ENCODE assay signal across 8 mouse cellular contexts in the genomic region with DNA sequence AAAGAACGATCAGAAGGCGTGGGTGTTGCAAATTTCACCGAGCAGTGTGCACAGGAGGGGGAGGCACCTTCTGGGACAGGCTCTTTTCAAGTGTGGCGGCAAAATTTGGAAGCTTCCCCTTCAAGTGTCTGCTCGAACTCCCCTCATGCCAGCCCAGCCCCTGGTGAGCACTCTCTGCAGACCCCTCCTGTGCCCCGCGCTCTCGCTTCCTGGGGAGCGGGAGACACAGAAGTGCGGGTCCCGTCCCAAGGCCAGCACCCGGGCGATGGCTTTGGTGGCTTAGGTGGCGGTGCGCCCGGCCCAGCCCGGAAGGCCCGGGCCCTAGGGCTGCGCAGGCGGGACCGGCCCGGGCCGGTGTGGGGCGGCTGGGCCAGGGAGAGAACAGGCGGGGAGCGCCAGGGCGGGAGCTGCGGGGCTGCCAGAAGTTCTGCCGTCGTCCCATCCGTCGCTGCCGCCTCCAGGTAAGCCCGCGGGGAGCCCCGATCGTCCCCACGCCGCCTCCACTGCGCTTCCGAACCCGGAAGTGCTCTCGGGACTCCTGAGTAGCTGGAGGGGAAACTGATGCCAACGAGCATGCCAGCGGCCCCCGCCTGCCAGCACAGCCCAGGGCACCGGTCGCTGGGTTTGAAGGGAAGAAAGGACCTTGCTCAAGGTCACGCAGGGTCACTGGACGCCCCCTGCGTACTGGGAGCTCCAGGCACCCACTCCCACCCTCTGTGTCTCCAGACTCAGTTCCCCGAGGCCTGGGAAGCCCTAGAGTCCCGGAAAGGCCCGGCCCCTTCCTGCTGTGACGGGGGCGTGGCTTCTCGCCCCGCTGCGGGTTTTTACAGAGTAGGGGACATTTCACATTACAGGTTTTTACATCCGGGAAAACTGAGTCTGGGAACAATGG. TPM values are rescaled to one million over a fixed set of nuclear protein-coding genes. Genes with fewer than 3 reads are reported as not detected.
A peak's percentile ranks its signal among the peaks of the same experiment; 100 is the strongest.
DNase-seq lines count a peak whose midpoint lies in the region; ATAC-seq lines count a peak whose summit lies in the region.

Gene Tmco4 (plus strand): TSS at position 62 of the 892 bp plus-strand sequence.

- H3K4me1 ChIP-seq in heart, embryonic 12.5 days (replicated peaks): peaks cover 26% of the 10 kb centered on the region
- peaks cover 42% of the 10 kb centered on the region for H3K4me1 ChIP-seq in kidney, embryonic 15.5 days
- peaks cover 34% of the 10 kb centered on the region for H3K4me1 ChIP-seq in liver, embryonic 12.5 days
- peaks cover 13% of the 10 kb centered on the region; the same call in 1 of the 2 replicates for H3K4me1 ChIP-seq in stomach, embryonic 14.5 days (ENCODE audit: control insufficient read depth, insufficient read depth, low read length)

- peak within 1 kb of the TSS; percentile 93 for H3K27ac ChIP-seq in heart, embryonic 12.5 days (ENCODE audit: poor library complexity, severe bottlenecking)
- H3K27ac ChIP-seq in kidney, embryonic 15.5 days: peak within 1 kb of the TSS; percentile 86
- peak within 1 kb of the TSS; percentile 83 for H3K27ac ChIP-seq in liver, embryonic 12.5 days
- H3K27ac ChIP-seq in stomach, embryonic 14.5 days (ENCODE audit: low read length): peak within 1 kb of the TSS; percentile 91

- peak within 1 kb of the TSS; percentile 62 for H3K4me3 ChIP-seq in heart, embryonic 12.5 days
- peak within 1 kb of the TSS; percentile 57 for H3K4me3 ChIP-seq in kidney, embryonic 15.5 days (replicated peaks)
- H3K4me3 ChIP-seq in liver, embryonic 12.5 days: peak within 1 kb of the TSS; percentile 74
- H3K4me3 ChIP-seq in stomach, embryonic 14.5 days (ENCODE audit: low read depth, low read length): peak within 1 kb of the TSS; percentile 68

- under 1% methylated on average over 56 of the region's 60 CpGs for WGBS in heart, embryonic 12.5 days
- under 1% methylated on average over 57 of the region's 60 CpGs for WGBS in kidney, embryonic 15.5 days
- WGBS in liver, embryonic 12.5 days (ENCODE audit: insufficient replicate concordance): under 1% methylated on average over 58 of the region's 60 CpGs
- WGBS in stomach, embryonic 14.5 days: under 1% methylated on average over 60 of the region's 60 CpGs

- peak within 1 kb of the TSS; percentile 91 for H3K4me2 ChIP-seq in heart, embryonic 12.5 days
- H3K4me2 ChIP-seq in kidney, embryonic 15.5 days: peak within 1 kb of the TSS; percentile 91
- peak within 1 kb of the TSS; percentile 93 for H3K4me2 ChIP-seq in liver, embryonic 12.5 days
- H3K4me2 ChIP-seq in stomach, embryonic 14.5 days (replicated peaks; ENCODE audit: low read depth, low read length): peak within 1 kb of the TSS; percentile 90

- H3K9ac ChIP-seq in heart, embryonic 12.5 days: peak within 1 kb of the TSS; percentile 90
- H3K9ac ChIP-seq in kidney, embryonic 15.5 days: peak within 1 kb of the TSS; percentile 76
- peak within 1 kb of the TSS; percentile 88 for H3K9ac ChIP-seq in liver, embryonic 12.5 days
- H3K9ac ChIP-seq in stomach, embryonic 14.5 days (replicated peaks; ENCODE audit: low read depth, low read length): peak within 1 kb of the TSS; percentile 88

- DNase-seq in CD4-positive helper T cell, adult 2 months (ENCODE audit: low read depth, low spot score): peak; percentile 92
- peak; percentile 78 for DNase-seq in adrenal gland, postnatal 25 days

- peak; percentile 73 for ATAC-seq in erythroblast, adult 5-6 weeks (replicated peaks; ENCODE audit: low FRiP score, poor library complexity, severe bottlenecking)
- ATAC-seq in heart, embryonic 12.5 days (ENCODE audit: insufficient number of reproducible peaks, low FRiP score): peak; percentile 84
- peak; percentile 79 for ATAC-seq in kidney, embryonic 15.5 days (replicated peaks; ENCODE audit: low FRiP score)
- peak; percentile 80 for ATAC-seq in liver, embryonic 12.5 days
- ATAC-seq in monocyte, adult 5-6 weeks (replicated peaks; ENCODE audit: insufficient number of reproducible peaks, low FRiP score, low TSS enrichment, poor library complexity, severe bottlenecking): peak; percentile 91
- ATAC-seq in stomach, embryonic 14.5 days (ENCODE audit: insufficient number of reproducible peaks, insufficient read depth, low FRiP score, low read depth): peak; percentile 72; the same call in 1 of the 2 replicates

- no peaks in the 10 kb centered on the region for H3K9me3 ChIP-seq in heart, embryonic 12.5 days (replicated peaks)
- no peaks in the 10 kb centered on the region for H3K9me3 ChIP-seq in kidney, embryonic 15.5 days (replicated peaks)
- no peaks in the 10 kb centered on the region for H3K9me3 ChIP-seq in liver, embryonic 12.5 days (replicated peaks)
- no peaks in the 10 kb centered on the region for H3K9me3 ChIP-seq in stomach, embryonic 14.5 days (ENCODE audit: control insufficient read depth, low read depth, low read length)

- H3K36me3 ChIP-seq in heart, embryonic 12.5 days: no peaks in the 10 kb centered on the region
- no peaks in the 10 kb centered on the region for H3K36me3 ChIP-seq in kidney, embryonic 15.5 days
- H3K36me3 ChIP-seq in liver, embryonic 12.5 days: no peaks in the 10 kb centered on the region
- no peaks in the 10 kb centered on the region for H3K36me3 ChIP-seq in stomach, embryonic 14.5 days (ENCODE audit: control insufficient read depth, insufficient read depth, low read length)

- H3K27me3 ChIP-seq in heart, embryonic 12.5 days (replicated peaks): no peaks in the 10 kb centered on the region
- no peaks in the 10 kb centered on the region for H3K27me3 ChIP-seq in kidney, embryonic 15.5 days
- H3K27me3 ChIP-seq in liver, embryonic 12.5 days (replicated peaks): peaks cover under 1% of the 10 kb centered on the region; the same call in 1 of the 2 replicates
- H3K27me3 ChIP-seq in stomach, embryonic 14.5 days (ENCODE audit: control insufficient read depth, insufficient read depth, low read length): no peaks in the 10 kb centered on the region

RNA-seq across cellular contexts. Expression of gene Tmco4, which starts in this region (rescaled TPM):
- 16.0 and 16.7 TPM in 2 replicates for total RNA-seq in adrenal gland, postnatal 25 days (2021)
- total RNA-seq in erythroblast, adult 5-6 weeks (2015; ENCODE audit: low replicate concordance): 0.19 and 0.42 TPM in 2 replicates
- 1.4 and 2.5 TPM in 2 replicates for total RNA-seq in erythroblast, adult 5-6 weeks (2017; ENCODE audit: low replicate concordance)
- polyA plus RNA-seq in heart, embryonic 12.5 days (2016; fragmentation: Nextera tagmentation; extraction: Ambion mirVana): 5.4 and 5.5 TPM in 2 replicates
- 5.6 and 6.1 TPM in 2 replicates for polyA plus RNA-seq in kidney, embryonic 15.5 days (2015; fragmentation: Nextera tagmentation; extraction: Ambion mirVana)
- 2.1 and 2.5 TPM in 2 replicates for polyA plus RNA-seq in liver, embryonic 12.5 days (2016; fragmentation: Nextera tagmentation; extraction: Ambion mirVana)
- total RNA-seq in monocyte, adult 5-6 weeks (2017): 16.7 to 26.4 TPM (median 19.0 TPM) in 3 replicates
- polyA plus RNA-seq in stomach, embryonic 14.5 days (2014; fragmentation: Nextera tagmentation; extraction: Ambion mirVana): 6.6 and 6.8 TPM in 2 replicates

Comparison
In these comparisons a context has a peak if more than half of its experiments do, and no peak if none do; other contexts are left out.
1. Peak in every context shown above with its lines: DNase-seq, ATAC-seq, H3K4me3 ChIP-seq and H3K27ac ChIP-seq.